Mouse (Mus musculus) WW6 (cell line): Measurements from ENCODE around the gene Tmem26.
"Not testable (repeated sequence)": the region's sequence is repeated elsewhere in the genome, so short reads cannot be mapped to it uniquely, and the experiment has no call there.

Experiments used
- DNase-seq: peaks from one replicate; pipeline ENCODE4 v3.0.0-alpha.2; 2013; ENCODE audit warnings: low read depth, low spot score

Tmem26 gene

DNA sequence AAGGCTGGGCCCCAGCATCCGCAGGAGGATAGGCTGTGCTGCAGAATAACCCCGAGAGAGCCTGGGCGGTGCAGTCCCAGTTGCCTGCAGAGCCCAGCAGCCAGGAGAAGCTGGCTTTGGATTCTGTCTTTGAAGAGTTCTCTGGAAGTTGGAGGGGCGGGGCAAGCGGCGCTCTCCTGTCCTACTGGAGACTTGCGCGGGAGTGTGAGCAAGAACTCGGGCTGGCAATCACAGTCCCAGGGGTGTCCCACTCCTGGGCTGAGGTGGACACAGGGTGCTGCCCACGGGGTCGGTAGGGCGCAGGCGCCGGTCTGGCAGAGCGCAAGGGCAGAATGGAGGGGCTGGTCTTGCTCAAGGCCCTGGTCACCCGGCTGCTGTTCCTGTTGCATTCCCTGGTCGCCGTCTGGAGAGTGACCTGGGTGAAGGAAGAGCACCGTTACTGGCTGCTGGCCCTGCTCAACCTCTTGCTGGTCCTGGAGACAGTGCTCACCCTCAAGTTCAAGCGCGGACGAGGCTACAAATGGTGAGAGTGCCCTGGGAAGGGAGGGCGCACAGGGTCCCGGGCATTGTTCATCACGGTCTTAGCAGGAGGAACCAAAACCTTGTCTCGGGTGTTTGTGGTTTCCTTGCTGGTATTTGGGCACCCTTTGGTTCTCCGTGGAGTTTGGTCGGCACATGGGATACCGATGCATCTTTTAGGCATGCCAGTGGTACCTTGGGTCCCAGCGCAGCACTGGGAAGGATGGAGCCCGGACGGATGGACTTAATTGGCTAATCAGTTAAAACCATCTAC is at the start of gene Tmem26:
Gene Tmem26 (plus strand): TSS at position 79 of the 793 bp plus-strand sequence.
- no peak for DNase-seq

DNA sequence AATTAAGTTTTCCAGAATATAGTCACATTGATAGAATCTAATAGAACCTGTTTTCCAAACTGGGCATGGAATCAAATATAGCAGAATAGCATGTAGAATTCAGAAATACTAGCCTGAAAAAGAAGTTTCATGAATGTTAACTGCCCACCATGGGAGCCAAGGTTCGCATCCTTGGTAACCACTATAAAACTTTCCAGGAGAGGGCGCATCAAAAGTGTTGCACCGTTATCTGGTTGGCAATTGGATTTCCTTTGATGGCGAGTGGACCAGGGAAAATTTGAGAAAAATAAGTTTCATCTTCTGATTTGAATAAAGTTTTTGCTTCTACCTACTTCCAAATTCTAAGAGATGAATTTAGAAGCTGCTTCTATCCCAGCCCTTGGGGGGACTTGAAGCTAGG is 44.8 kb upstream of the Tmem26 start:
- DNase-seq = no peak

DNA sequence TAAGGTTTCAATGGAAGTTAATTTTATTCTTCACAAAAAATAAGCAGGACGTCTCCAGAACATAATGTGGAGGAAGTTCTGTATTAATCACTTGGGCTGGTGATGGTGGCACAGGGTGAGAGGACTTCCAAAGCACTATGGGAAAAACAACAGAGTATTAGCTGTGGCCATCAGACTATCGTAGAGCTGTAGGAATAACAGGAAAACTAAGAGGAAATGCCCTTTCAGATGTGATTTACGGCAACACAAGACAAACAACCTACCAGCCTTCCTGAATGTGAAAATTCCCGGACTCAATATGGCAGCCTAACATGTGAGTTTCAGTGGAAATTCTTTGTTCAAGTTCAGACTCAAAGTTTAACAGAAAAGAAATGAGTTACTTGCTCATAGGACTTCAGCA is 42.2 kb upstream of the Tmem26 start:
- no peak for DNase-seq

DNA sequence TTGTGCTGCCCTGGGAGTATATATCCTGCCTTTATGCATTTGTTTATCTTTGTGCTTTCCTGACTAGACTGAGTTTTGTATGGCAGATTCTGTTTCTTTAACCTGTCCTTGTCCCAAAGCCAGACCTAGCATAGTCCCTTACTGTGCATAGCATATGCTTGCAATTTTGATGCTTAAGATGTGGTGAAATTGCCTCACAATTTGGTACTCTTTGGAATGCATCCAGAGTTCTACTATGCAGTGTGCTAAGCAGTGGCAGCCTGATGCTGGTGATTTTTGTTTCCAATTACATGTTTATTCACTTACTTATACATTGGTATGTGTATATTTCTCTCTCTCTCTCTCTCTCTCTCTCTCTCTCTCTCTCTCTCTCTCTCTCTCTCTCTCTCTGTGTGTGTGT is 37.9 kb upstream of the Tmem26 start:
- no peak for DNase-seq

- DNase-seq = no peak
Measured at GRCm38 (mm10) chr10:68691116-68691515, 32.3 kb upstream of the Tmem26 start.

DNA sequence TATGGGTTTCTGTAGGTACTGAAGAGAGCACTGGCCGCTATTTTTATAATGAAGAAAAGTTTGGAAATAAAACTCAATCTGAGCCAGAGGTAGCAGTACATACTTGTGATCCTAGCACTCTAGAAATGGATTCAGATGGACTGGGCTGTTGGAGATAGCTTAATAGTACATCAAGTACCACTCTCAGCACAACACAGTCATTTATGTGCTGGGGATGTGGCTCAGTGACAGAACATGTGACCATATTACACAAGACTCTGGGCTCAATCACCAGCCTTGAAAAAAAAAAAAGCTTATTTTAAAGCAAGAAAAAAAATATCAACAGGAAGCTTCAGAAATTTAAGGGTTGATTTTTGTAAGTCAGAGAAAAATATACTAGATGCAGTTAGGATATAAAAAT is 31.0 kb upstream of the Tmem26 start:
- DNase-seq = no peak

- no peak for DNase-seq
Measured at GRCm38 (mm10) chr10:68695760-68696336, 27.6 kb upstream of the Tmem26 start.

DNA sequence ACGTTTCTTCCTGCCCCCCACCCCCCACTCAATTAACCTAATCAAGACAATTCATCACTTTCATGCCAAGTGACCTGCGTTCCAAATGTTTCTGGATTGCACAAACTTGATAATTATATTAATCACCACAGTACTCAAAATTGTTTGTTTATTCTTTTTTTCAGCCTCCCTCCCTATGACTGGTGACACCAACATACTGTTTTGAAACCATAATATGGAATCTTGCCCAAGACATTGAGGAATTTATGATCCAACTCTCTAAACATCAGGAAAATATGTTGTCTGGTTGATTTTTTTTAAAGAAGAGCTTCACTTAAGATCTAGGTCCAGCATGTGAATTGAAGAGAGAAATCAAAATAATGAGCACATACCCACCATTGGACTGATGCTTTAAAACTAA is 19.2 kb upstream of the Tmem26 start:
- no peak for DNase-seq

DNA sequence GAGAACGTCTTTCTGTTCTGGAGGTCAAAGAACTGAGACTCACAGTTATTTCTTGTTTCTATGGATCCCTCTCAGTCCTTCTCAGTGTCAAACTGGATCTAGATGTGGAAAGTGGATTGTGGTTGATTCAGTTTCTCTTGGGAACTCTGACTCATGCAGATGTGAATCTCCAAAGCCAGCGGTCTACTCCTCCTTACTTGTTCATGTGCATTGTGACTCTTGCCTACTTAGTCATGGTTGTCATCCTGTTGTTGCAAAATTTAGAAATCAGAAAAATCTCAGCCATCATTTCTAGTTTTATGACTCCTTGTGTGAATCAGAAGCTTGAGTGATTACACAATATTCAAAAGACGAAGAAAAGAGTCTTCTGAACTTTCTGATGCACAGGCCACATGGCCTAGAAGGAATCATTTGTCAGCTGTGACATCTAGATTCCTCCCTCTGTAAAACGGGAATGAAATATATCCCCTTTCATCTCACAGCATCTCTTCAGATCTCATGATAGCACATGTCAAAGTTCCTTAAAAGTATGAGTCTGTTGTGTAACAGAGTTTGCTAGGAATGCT is 17.9 kb upstream of the Tmem26 start:
- no peak for DNase-seq

- DNase-seq = no peak
Measured at GRCm38 (mm10) chr10:68707014-68707852, 16.2 kb upstream of the Tmem26 start.

- DNase-seq = no peak
Measured at GRCm38 (mm10) chr10:68712926-68713325, 10.5 kb upstream of the Tmem26 start.

GRCm38 (mm10) chr10:68714302-68714701 is 9.1 kb upstream of the Tmem26 start:
- DNase-seq = no peak

GRCm38 (mm10) chr10:68715396-68715795 is 8.1 kb upstream of the Tmem26 start:
- no peak for DNase-seq

DNA sequence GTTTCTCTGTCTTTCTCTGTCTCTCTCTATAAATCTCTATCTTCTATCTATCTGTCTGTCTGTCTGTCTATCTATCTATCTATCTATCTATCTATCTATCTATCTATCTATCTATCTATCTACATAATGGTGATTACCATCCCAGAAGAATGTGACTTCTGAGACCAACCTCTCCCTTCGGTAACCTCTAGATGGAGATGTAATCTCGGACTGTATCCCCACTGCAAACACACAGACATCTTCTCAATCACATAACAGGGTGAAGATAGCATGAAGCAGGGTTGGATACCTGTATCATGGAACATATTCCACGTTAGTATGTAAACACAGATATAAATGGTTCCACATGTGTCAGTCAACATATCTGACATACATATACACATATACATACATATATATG is 5.1 kb upstream of the Tmem26 start:
- no peak for DNase-seq

DNA sequence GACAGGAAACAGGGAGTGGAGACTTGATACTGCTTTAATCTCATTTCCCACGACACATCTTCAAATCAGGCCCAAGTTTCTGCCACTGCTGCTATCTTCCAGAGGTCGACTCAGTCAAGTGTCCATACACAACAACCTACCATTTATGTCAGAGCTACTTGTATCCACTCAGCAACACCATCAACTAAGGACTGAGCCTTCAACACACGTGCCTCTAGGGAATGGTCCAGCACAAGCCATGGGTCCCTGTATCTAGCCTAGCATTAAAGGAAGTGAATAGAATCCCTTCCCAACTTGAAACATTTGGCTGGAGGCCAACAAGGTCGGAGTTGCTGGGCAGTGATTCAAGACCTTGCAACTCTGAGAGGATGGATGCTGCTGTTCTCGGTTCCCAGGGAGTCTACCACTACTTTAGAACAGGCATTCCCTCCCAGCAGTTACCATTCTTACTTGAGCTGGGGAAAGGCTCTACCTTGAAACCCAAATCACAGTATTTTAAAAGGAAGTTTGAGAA is 2.5 kb upstream of the Tmem26 start:
- DNase-seq = no peak

GRCm38 (mm10) chr10:68723015-68723414 is 431 bp upstream of the Tmem26 start:
- DNase-seq = no peak

DNA sequence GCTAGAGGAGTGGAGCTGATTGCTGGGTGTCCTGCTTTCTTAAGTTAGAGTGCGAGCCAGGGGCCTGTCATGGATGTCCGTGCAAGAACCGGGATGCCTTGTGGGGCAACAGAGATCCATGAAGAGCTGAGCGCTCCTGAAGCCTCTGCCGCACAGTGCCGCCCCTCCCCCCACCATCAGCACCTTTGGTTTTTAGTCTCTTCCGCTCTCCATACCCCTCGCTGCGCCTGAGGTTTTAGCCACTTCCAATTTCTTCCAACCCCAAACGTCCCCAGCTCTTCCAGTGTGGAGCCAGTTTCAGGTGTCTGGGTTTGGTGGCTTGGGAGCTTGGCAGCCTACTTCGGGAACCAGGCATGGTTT is 895 bp downstream of the Tmem26 start:
- DNase-seq = no peak

- no peak for DNase-seq
Measured at GRCm38 (mm10) chr10:68727464-68727863, 4.0 kb downstream of the Tmem26 start.

DNA sequence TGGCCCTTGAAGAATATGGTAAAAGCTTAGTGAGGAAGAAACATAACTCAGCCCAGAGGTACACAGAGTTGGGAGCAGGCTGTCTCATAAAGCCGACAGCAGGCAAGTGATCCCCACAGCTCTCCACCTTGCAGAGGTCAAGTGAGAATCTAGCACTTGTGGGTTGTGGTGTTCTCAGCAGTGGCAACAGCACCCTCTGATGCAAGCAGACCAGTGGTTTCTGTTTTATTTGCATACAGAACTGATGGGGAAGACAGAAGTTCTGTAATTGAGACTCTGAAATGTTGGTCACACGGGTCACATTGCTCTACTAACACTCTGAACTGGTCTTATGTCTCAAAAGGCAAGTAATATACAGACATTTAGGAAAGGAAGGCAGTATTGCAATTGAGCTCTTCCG is 12.2 kb downstream of the Tmem26 start:
- no peak for DNase-seq

GRCm38 (mm10) chr10:68737391-68737790 is 13.9 kb downstream of the Tmem26 start:
- no peak for DNase-seq

DNA sequence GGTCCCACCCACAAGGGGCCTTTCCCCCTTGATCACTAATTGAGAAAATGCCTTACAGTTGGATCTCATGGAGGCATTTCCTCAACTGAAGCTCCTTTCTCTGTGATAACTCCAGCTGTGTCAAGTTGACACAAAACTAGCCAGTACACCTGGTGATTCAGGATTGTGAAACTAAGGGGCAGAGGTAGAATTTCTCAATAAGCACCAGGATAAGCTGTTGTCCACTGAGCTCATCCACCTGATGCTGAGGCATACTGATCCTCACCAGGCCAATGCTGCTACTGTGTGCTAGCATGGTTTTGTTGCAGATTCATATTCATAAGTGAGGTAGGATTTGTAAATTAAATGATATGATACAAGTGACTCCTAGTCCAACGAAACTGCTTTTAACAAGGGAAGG is 15.5 kb downstream of the Tmem26 start:
- not testable (repeated sequence) for DNase-seq

GRCm38 (mm10) chr10:68740251-68740650 is 16.8 kb downstream of the Tmem26 start:
- no peak for DNase-seq
